Mouse (Mus musculus) frontal cortex, postnatal 36 days (tissue): ENCODE measurements at regions not wholly inside any gene's neighbourhood (a gene's known extent, or its start where the extent isn't known, plus 50 kb on each side); places are given as distances from the start of the nearest gene placed in this dataset.

Experiments
- DNase-seq, 2 experiments: peaks; one replicate each; pipeline ENCODE4 v3.0.0; 2022; ENCODE audit warnings: low spot score in 2 of 2

GRCm38 (mm10) chr3:128787686-128788085 lies 412.0 kb upstream of the Pitx2 start:
- DNase-seq, result no peak

GRCm38 (mm10) chr3:128795931-128796330 lies 403.7 kb upstream of the Pitx2 start:
- no peak for DNase-seq

GRCm38 (mm10) chr3:128797829-128798228 lies 401.8 kb upstream of the Pitx2 start:
- no peak for DNase-seq

- DNase-seq, result no peak
These were observed 370.1 kb upstream of the Pitx2 start for GRCm38 (mm10) chr3:128829371-128830160.

GRCm38 (mm10) chr3:128850327-128850977 lies 349.2 kb upstream of the Pitx2 start:
- no peak for DNase-seq

GRCm38 (mm10) chr3:128856515-128856914 lies 343.2 kb upstream of the Pitx2 start:
- DNase-seq, result no peak

GRCm38 (mm10) chr3:128881685-128882444 lies 317.8 kb upstream of the Pitx2 start:
- DNase-seq, result no peak

- DNase-seq, result no peak
These were observed 316.0 kb upstream of the Pitx2 start for GRCm38 (mm10) chr3:128883636-128884195.

GRCm38 (mm10) chr3:128886678-128887077 lies 313.0 kb upstream of the Pitx2 start:
- DNase-seq, result no peak

GRCm38 (mm10) chr3:128891078-128891477 lies 308.6 kb upstream of the Pitx2 start:
- DNase-seq, result no peak

GRCm38 (mm10) chr3:128896628-128897027 lies 303.1 kb upstream of the Pitx2 start:
- DNase-seq, result no peak

- DNase-seq, result no peak
These were observed 288.6 kb upstream of the Pitx2 start for GRCm38 (mm10) chr3:128911122-128911521.

GRCm38 (mm10) chr3:128921428-128921827 lies 278.2 kb upstream of the Pitx2 start:
- no peak for DNase-seq

- no peak for DNase-seq
These were observed 277.5 kb upstream of the Pitx2 start for GRCm38 (mm10) chr3:128922150-128922549.

GRCm38 (mm10) chr3:128938536-128938935 lies 261.1 kb upstream of the Pitx2 start:
- no peak for DNase-seq

- no peak for DNase-seq
These were observed 258.5 kb upstream of the Pitx2 start for GRCm38 (mm10) chr3:128941156-128941555.

- no peak for DNase-seq
These were observed 255.0 kb upstream of the Pitx2 start for GRCm38 (mm10) chr3:128944631-128945030.

GRCm38 (mm10) chr3:128954886-128955285 lies 244.8 kb upstream of the Pitx2 start:
- no peak for DNase-seq

GRCm38 (mm10) chr3:128976752-128977151 lies 222.9 kb upstream of the Pitx2 start:
- no peak for DNase-seq

- DNase-seq, result peak; percentile 2 to 16
These were observed 209.3 kb upstream of the Pitx2 start for GRCm38 (mm10) chr3:128990183-128990912.

- no peak for DNase-seq
These were observed 196.8 kb upstream of the Pitx2 start for GRCm38 (mm10) chr3:129002866-129003265.
